Mouse (Mus musculus) C2C12 (cell line): Measurements from ENCODE around the gene Cuedc1.

Source experiments
- CEBPB ChIP-seq: IDR thresholded peaks from one replicate; pipeline ENCODE4 v1.6.1; 2011; ENCODE audit warnings: low read depth, mild to moderate bottlenecking, control low read depth, moderate library complexity
- CTCF ChIP-seq: IDR thresholded peaks from one replicate; pipeline ENCODE4 v1.5.1; 2011; ENCODE audit not compliant: control insufficient read depth, insufficient read depth, insufficient read length
- FOSL1 ChIP-seq: IDR thresholded peaks from one replicate; pipeline ENCODE4 v1.8.0; 2011; ENCODE audit warnings: mild to moderate bottlenecking, low read length; ENCODE audit not compliant: poor library complexity, insufficient read depth, severe bottlenecking
- MAX ChIP-seq: IDR thresholded peaks from one replicate; pipeline ENCODE4 v1.6.1; 2011; ENCODE audit warnings: mild to moderate bottlenecking, control low read depth
- MYOD1 ChIP-seq: IDR thresholded peaks from one replicate; pipeline ENCODE4 v1.6.1; 2011; ENCODE audit warnings: low read depth; ENCODE audit not compliant: control insufficient read depth, insufficient read length
- USF1 ChIP-seq: IDR thresholded peaks from one replicate; pipeline ENCODE4 v1.6.1; 2011; ENCODE audit warnings: low read depth, mild to moderate bottlenecking, control low read depth, moderate library complexity

DNA sequence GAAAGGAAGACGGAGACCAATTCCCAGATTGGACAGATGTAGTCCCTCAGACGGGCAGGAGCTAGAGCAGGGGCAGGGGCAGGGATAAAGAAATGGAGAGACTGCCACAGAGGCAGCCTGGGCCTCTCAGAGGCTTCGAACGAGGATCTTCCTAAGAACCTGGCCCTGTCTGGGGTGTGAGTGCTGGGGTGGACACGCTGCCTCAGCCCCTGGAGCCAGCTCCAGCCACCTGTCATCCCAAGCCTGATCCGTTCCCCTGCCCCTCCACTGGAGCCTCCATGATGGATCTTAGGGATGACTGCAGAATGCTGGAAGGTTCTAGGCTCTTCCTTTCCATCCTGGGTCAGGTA is 20.2 kb downstream of the Cuedc1 start:
- TF ChIP-seq CTCF (no peak), USF1 (no peak), FOSL1 (no peak), MAX (no peak), MYOD1 (no peak), CEBPB (no peak)
